Mouse (Mus musculus) MEL (cell line): ENCODE data around the gene Gm9903.

Experiments used
- CHD1 ChIP-seq: IDR thresholded peaks from 2 replicates; pipeline ENCODE4 v1.6.1; 2012; ENCODE audit warnings: low read depth, mild to moderate bottlenecking, inconsistent platforms, low read length, improper control_type of control experiment
- CTCF ChIP-seq, 3 experiments: IDR thresholded peaks in 2 of 3; conservative IDR thresholded peaks in 1 of 3; 2 replicates each; pipeline ENCODE4 v1.5.1; 2011 to 2012; ENCODE audit warnings: low read length in 3 of 3, low read depth in 2 of 3, mild to moderate bottlenecking in 2 of 3, improper control_type of control experiment in 1 of 3, inconsistent platforms in 1 of 3, mixed read lengths in 1 of 3, moderate library complexity in 1 of 3; ENCODE audit not compliant: control insufficient read depth in 1 of 3, insufficient read depth in 1 of 3, poor library complexity in 1 of 3, severe bottlenecking in 1 of 3
- EP300 ChIP-seq, 2 experiments: IDR thresholded peaks; 2 replicates each; pipeline ENCODE4 v1.6.1; 2011; ENCODE audit warnings: improper control_type of control experiment in 2 of 2, low read length in 2 of 2, low read depth in 1 of 2, mild to moderate bottlenecking in 1 of 2
- GABPA ChIP-seq: IDR thresholded peaks from 2 replicates; pipeline ENCODE4 v1.6.1; 2012; ENCODE audit warnings: low read depth, mild to moderate bottlenecking, inconsistent platforms, low read length, improper control_type of control experiment, moderate library complexity
- KAT2A ChIP-seq: conservative IDR thresholded peaks from 2 replicates; pipeline ENCODE4 v1.6.1; 2012; ENCODE audit warnings: low read depth, low read length, improper control_type of control experiment, inconsistent platforms
- MAX ChIP-seq: IDR thresholded peaks from 2 replicates; pipeline ENCODE4 v1.6.1; 2011; ENCODE audit warnings: low read length, improper control_type of control experiment
- MEF2A ChIP-seq: IDR thresholded peaks from 2 replicates; pipeline ENCODE4 v1.6.1; 2014; ENCODE audit warnings: low read depth, mild to moderate bottlenecking, inconsistent platforms, low read length, improper control_type of control experiment; ENCODE audit not compliant: poor library complexity, insufficient replicate concordance, severe bottlenecking; ENCODE audit errors: extremely low read depth
- POLR2A ChIP-seq, 2 experiments: IDR thresholded peaks; 2 replicates each; pipeline ENCODE4 v1.6.1; 2011 to 2012; ENCODE audit warnings: low read length in 2 of 2, mild to moderate bottlenecking in 2 of 2, control low read depth in 1 of 2, improper control_type of control experiment in 1 of 2, low read depth in 1 of 2, moderate library complexity in 1 of 2; ENCODE audit not compliant: control insufficient read depth in 1 of 2, insufficient read depth in 1 of 2, poor library complexity in 1 of 2
- USF2 ChIP-seq, 2 experiments: IDR thresholded peaks; 2 replicates each; pipeline ENCODE4 v1.6.1; 2011 to 2012; ENCODE audit warnings: improper control_type of control experiment in 2 of 2, low read length in 2 of 2, borderline replicate concordance in 1 of 2, inconsistent platforms in 1 of 2, low read depth in 1 of 2, mild to moderate bottlenecking in 1 of 2; ENCODE audit not compliant: insufficient read depth in 1 of 2
- ZKSCAN1 ChIP-seq: IDR thresholded peaks from 2 replicates; pipeline ENCODE4 v1.6.1; 2012; ENCODE audit warnings: low read depth, mild to moderate bottlenecking, inconsistent platforms, low read length, improper control_type of control experiment, moderate library complexity
- ZMIZ1 ChIP-seq: IDR thresholded peaks from 2 replicates; pipeline ENCODE4 v1.6.1; 2012; ENCODE audit warnings: low read depth, mild to moderate bottlenecking, inconsistent platforms, low read length, improper control_type of control experiment, moderate library complexity

DNA sequence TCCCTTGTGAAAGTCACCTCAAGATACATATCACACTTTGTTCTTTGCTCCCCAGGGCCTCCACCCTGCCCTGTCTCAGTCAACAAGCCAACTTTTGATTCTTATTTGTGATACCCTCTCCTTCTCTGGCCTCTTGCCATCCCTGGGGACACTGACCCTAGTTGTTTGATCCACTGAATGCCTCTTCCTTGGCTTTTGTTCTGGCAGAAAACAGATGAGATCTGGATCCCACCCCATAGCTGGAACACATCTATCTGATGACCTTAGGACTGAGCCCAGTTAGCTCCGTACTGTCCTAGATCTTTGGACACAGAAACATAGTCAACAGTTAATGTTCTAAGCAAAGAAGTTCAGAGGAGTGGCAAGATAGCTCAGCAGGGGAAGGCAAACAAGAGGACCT lies 49.4 kb upstream of the Gm9903 start:
- TF ChIP-seq MAX: no peak
- TF ChIP-seq POLR2A (IDR thresholded peaks at IDR 0.05; ENCODE audit: control insufficient read depth in 1 of 2, insufficient read depth in 1 of 2, low read depth in 1 of 2, low read length in 2 of 2, poor library complexity in 1 of 2): no peak
- no peak for TF ChIP-seq CTCF (IDR thresholded peaks at IDR 0.05 in 2 of 3, conservative IDR thresholded peaks at IDR 0.05 in 1 of 3; ENCODE audit: control insufficient read depth in 1 of 3, insufficient read depth in 1 of 3, low read depth in 2 of 3, low read length in 3 of 3, poor library complexity in 1 of 3, severe bottlenecking in 1 of 3)
- TF ChIP-seq GABPA: no peak
- no peak for TF ChIP-seq ZKSCAN1
- no peak for TF ChIP-seq ZMIZ1
- TF ChIP-seq EP300 (IDR thresholded peaks at IDR 0.05; ENCODE audit: low read depth in 1 of 2, low read length in 2 of 2): no peak
- TF ChIP-seq KAT2A: no peak
- TF ChIP-seq CHD1: no peak
- TF ChIP-seq USF2 (IDR thresholded peaks at IDR 0.05; ENCODE audit: borderline replicate concordance in 1 of 2, insufficient read depth in 1 of 2, low read depth in 1 of 2, low read length in 2 of 2): no peak
- no peak for TF ChIP-seq MEF2A
